Mouse (Mus musculus) liver, embryonic 11.5 days (tissue): ENCODE data around the gene A930033H14Rik. TPM values are rescaled to one million over a fixed set of nuclear protein-coding genes. Genes with fewer than 3 reads are reported as not detected.
A peak's percentile ranks its signal among the peaks of the same experiment; 100 is the strongest.

ENCODE experiments used
- ATAC-seq: fragments of 200-750 bp; cut with Nextera tagmentation; replicated peaks from 2 replicates; pipeline ENCODE4 v1.8.0; 2017; ENCODE audit warnings: moderate number of reproducible peaks, mild to moderate bottlenecking, moderate TSS enrichment, moderate library complexity; ENCODE audit not compliant: low FRiP score
- DNase-seq: peaks from one replicate; pipeline ENCODE4 v3.0.0-alpha.2; 2017; ENCODE audit warnings: low spot score
- H3K27ac ChIP-seq: fragments of 300-500 bp; sonication (generic); 2 replicates; pipeline ENCODE4 v1.5.1; 2014; ENCODE audit warnings: mild to moderate bottlenecking, low read depth, low read length, control low read depth
- H3K27me3 ChIP-seq: fragments of 300-500 bp; sonication (generic); replicated peaks from 2 replicates; pipeline ENCODE4 v1.6.1; 2014; ENCODE audit warnings: low read length, mixed read lengths; ENCODE audit not compliant: control insufficient read depth, insufficient read depth
- H3K36me3 ChIP-seq: fragments of 300-500 bp; sonication (generic); 2 replicates; pipeline ENCODE4 v1.6.1; 2014; ENCODE audit warnings: mild to moderate bottlenecking, low read length, moderate library complexity, mixed read lengths; ENCODE audit not compliant: control insufficient read depth, insufficient read depth
- H3K4me1 ChIP-seq: fragments of 300-500 bp; sonication (generic); replicated peaks from 2 replicates; pipeline ENCODE4 v1.6.1; 2014; ENCODE audit warnings: low read length, mixed read lengths; ENCODE audit not compliant: control insufficient read depth, insufficient read depth
- H3K4me2 ChIP-seq: fragments of 300-500 bp; sonication (generic); 2 replicates; pipeline ENCODE4 v1.6.1; 2014; ENCODE audit warnings: mild to moderate bottlenecking, control low read depth, moderate library complexity
- H3K4me3 ChIP-seq: fragments of 300-500 bp; sonication (generic); 2 replicates; pipeline ENCODE4 v1.5.1; 2014; ENCODE audit warnings: low read depth, low read length, control low read depth
- H3K9ac ChIP-seq: fragments of 300-500 bp; sonication (generic); 2 replicates; pipeline ENCODE4 v1.6.1; 2014; ENCODE audit warnings: low read depth, low read length, control low read depth
- H3K9me3 ChIP-seq: fragments of 300-500 bp; sonication (generic); 2 replicates; pipeline ENCODE4 v1.6.1; 2016; ENCODE audit warnings: low read length, inconsistent platforms, mixed read lengths; ENCODE audit not compliant: control insufficient read depth
- WGBS: fragments of 180-500 bp; shearing (Covaris S2); extraction: QIAGEN DNeasy Blood & Tissue Kit; methylation state at CpG from one replicate; pipeline ENCODE4 v1.1.7; 2014; 5-methylcytosine and 5-hydroxymethylcytosine counted together
- polyA plus RNA-seq: library from polyadenylated mRNA; unstranded; fragments of >200 nt; fragmentation: Nextera tagmentation; extraction: Ambion mirVana; gene quantifications from 2 replicates; pipeline ENCODE4 v1.2.1, GENCODE M21; 2014

A930033H14Rik gene
- polyA plus RNA-seq, 1 experiment from 2014 or later, result 1.1 TPM

GRCm38 (mm10) chr10:69253075-69253685 lies 40.3 kb upstream of the A930033H14Rik start:
- WGBS, result 52% methylated on average over 5 of the region's 5 CpGs
- Histone ChIP-seq H3K27ac (peak overlapping the region; percentile 79), H3K36me3 (0 out of 2 replicates have a peak, but pooled peaks cover 2% of the 10 kb centered on the region), H3K9me3 (no peaks in the 10 kb centered on the region), H3K4me2 (no peak overlapping the region), H3K9ac (no peak overlapping the region), H3K4me3 (no peak overlapping the region), H3K27me3 (no peaks in the 10 kb centered on the region), H3K4me1 (peaks cover 25% of the 10 kb centered on the region)
- DNase-seq (no peak), ATAC-seq (no peak; the same call in 1 of the 2 replicates)

GRCm38 (mm10) chr10:69252112-69253074 lies 39.5 kb upstream of the A930033H14Rik start:
- DNase-seq (no peak), ATAC-seq (no peak)
- peak overlapping the region; percentile 60 for H3K27ac ChIP-seq
- H3K4me2 ChIP-seq, result no peak overlapping the region
- H3K27me3 ChIP-seq, result no peaks in the 10 kb centered on the region
- WGBS, result 81% methylated on average over 17 of the region's 17 CpGs
- no peaks in the 10 kb centered on the region for H3K9me3 ChIP-seq
- peaks cover 25% of the 10 kb centered on the region for H3K4me1 ChIP-seq
- no peak overlapping the region for H3K9ac ChIP-seq
- H3K4me3 ChIP-seq, result no peak overlapping the region
- 0 out of 2 replicates have a peak, but pooled peaks cover 2% of the 10 kb centered on the region for H3K36me3 ChIP-seq

- Histone ChIP-seq H3K27ac (no peak overlapping the region), H3K36me3 (0 out of 2 replicates have a peak, but pooled peaks cover 2% of the 10 kb centered on the region), H3K4me3 (no peak overlapping the region), H3K4me1 (peaks cover 25% of the 10 kb centered on the region), H3K9me3 (no peaks in the 10 kb centered on the region), H3K9ac (no peak overlapping the region), H3K4me2 (no peak overlapping the region), H3K27me3 (no peaks in the 10 kb centered on the region)
- DNase-seq, result no peak
- no peak for ATAC-seq
- 80% methylated on average over 6 of the region's 6 CpGs for whole genome bisulfite sequencing
These were observed 38.4 kb upstream of the A930033H14Rik start for GRCm38 (mm10) chr10:69251254-69251653.

GRCm38 (mm10) chr10:69248261-69249160 lies 35.6 kb upstream of the A930033H14Rik start:
- DNase-seq, result no peak
- Histone ChIP-seq H3K4me1 (peaks cover 11% of the 10 kb centered on the region), H3K36me3 (0 out of 2 replicates have a peak, but pooled peaks cover 2% of the 10 kb centered on the region), H3K4me3 (no peak overlapping the region), H3K27ac (no peak overlapping the region), H3K27me3 (no peaks in the 10 kb centered on the region), H3K9ac (no peak overlapping the region), H3K9me3 (no peaks in the 10 kb centered on the region), H3K4me2 (no peak overlapping the region)
- ATAC-seq, result no peak
- 89% methylated on average over 29 of the region's 29 CpGs for WGBS

- Histone ChIP-seq H3K4me3 (no peak overlapping the region), H3K27me3 (no peaks in the 10 kb centered on the region), H3K9ac (no peak overlapping the region), H3K4me2 (no peak overlapping the region), H3K27ac (no peak overlapping the region), H3K9me3 (no peaks in the 10 kb centered on the region), H3K36me3 (0 out of 2 replicates have a peak, but pooled peaks cover 2% of the 10 kb centered on the region), H3K4me1 (peaks cover 4% of the 10 kb centered on the region; the same call in 1 of the 2 replicates)
- WGBS, result 82% methylated on average over 7 of the region's 7 CpGs
- DNase-seq, result no peak
- no peak for ATAC-seq
These were observed 34.6 kb upstream of the A930033H14Rik start for GRCm38 (mm10) chr10:69247311-69248033.

- H3K27me3 ChIP-seq, result no peaks in the 10 kb centered on the region
- H3K27ac ChIP-seq, result no peak overlapping the region
- H3K9me3 ChIP-seq, result no peaks in the 10 kb centered on the region
- WGBS, result 43% methylated on average over 3 of the region's 3 CpGs
- H3K36me3 ChIP-seq, result no peaks in the 10 kb centered on the region
- no peaks in the 10 kb centered on the region for H3K4me1 ChIP-seq
- H3K9ac ChIP-seq, result no peak overlapping the region
- H3K4me3 ChIP-seq, result no peak overlapping the region
- H3K4me2 ChIP-seq, result no peak overlapping the region
- DNase-seq (no peak), ATAC-seq (no peak)
These were observed 33.9 kb upstream of the A930033H14Rik start for GRCm38 (mm10) chr10:69246762-69247161.

- DNase-seq, result no peak
- no peak for ATAC-seq
- Histone ChIP-seq H3K27me3 (no peaks in the 10 kb centered on the region), H3K4me2 (no peak overlapping the region), H3K36me3 (no peaks in the 10 kb centered on the region), H3K4me3 (no peak overlapping the region), H3K9me3 (no peaks in the 10 kb centered on the region), H3K9ac (no peak overlapping the region), H3K4me1 (no peaks in the 10 kb centered on the region), H3K27ac (no peak overlapping the region)
- WGBS, result 75% methylated on average over 10 of the region's 10 CpGs
These were observed 33.2 kb upstream of the A930033H14Rik start for GRCm38 (mm10) chr10:69245906-69246668.
